Mouse (Mus musculus): ENCODE data around the gene Mpc1.

Mpc1 gene

GRCm38 (mm10) chr17:8282821-8283525 lies at the start of gene Mpc1:
TSS of gene Mpc1 (plus strand) at chr17:8282904.
- DNase-seq (ENCODE audit: low read depth) = peak; percentile 86

GRCm38 (mm10) chr17:8233618-8234214 lies 49.0 kb upstream of the Mpc1 start:
- no peak for DNase-seq (ENCODE audit: low read depth)

GRCm38 (mm10) chr17:8234537-8234936 lies 48.2 kb upstream of the Mpc1 start:
- no peak for DNase-seq (ENCODE audit: low read depth)

GRCm38 (mm10) chr17:8235743-8236142 lies 47.0 kb upstream of the Mpc1 start, which contains the start of gene Ccr6:
TSS of gene Ccr6 (plus strand) at chr17:8236043.
- no peak for DNase-seq (ENCODE audit: low read depth)

DNA sequence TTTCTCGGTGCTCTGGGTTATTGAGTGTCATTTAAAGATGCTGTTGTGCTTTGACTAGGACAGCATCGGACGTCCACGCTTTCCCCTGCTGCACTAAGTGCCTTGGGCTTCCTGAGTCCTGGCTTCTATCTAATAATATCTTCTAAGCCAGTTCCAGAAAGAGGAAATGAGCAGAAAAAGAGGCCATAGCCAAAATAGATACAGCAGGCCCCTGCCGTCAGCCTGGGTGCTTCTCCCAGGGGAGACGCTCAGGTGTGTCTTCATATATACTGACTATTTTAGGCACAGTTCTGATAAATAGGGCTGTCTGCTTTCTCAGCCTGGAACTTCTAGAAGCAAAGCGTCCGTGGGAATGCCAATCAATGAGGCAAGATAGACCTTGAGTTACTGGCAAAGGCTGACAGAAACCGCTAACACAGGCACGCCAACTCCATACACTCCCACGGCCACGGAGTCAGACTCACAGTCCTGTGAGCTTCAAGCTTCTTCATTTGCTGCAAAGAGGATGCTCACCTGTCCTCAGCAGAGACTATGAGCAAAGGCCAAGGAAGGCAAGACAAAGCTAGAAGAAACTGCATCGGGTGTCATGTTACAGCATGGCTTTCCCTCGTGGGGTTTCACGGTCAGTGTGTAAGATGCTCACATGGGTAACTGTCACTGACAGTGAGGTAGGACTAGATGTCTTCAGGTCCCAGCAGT lies 44.5 kb upstream of the Mpc1 start:
- no peak for DNase-seq (ENCODE audit: low read depth)

GRCm38 (mm10) chr17:8239561-8239960 lies 43.1 kb upstream of the Mpc1 start:
- no peak for DNase-seq (ENCODE audit: low read depth)

GRCm38 (mm10) chr17:8240517-8240916 lies 42.2 kb upstream of the Mpc1 start:
- no peak for DNase-seq (ENCODE audit: low read depth)

- DNase-seq (ENCODE audit: low read depth) = no peak
Measured at GRCm38 (mm10) chr17:8241645-8242044, 41.1 kb upstream of the Mpc1 start.

DNA sequence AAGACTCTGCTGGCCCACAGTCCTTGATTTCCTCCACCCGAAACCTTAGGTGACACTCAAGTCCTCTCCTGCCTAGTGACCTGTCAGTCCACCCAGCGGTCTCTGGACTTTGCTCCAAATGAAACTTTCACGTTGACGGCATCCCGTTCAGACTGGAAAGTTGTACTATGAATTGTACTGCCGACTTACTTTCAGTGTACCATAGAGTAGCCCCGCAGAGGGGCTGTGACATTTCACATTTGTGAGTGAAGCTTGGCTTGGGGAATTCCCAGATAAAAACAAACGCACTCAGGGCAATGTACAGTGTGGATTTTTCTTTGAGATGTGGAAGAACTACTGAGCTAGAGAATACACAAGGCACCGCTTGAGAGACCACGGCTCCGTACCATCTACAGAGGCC lies 40.5 kb upstream of the Mpc1 start:
- DNase-seq (ENCODE audit: low read depth) = no peak

DNA sequence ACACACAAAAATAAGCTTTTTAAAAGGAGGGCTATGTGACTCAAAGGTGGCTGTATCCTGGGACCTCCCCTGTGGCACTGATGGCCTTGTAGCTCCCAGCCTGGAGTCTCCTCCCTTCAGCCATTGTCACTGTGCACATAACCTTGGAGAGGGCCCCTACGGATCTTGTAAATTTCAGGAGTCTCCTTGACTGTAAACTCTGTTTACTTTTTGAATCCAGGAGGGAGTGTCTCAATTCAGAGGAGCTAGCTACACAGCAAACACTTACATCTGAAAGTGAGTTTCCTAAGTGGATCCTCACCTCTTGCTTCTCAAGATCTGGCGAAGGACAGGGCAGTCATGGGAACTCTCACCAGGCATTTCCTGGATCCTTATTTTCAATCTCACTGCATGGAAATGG lies 38.6 kb upstream of the Mpc1 start:
- no peak for DNase-seq (ENCODE audit: low read depth)

- DNase-seq (ENCODE audit: low read depth) = no peak
Measured at GRCm38 (mm10) chr17:8246102-8246754, 36.5 kb upstream of the Mpc1 start.

- DNase-seq (ENCODE audit: low read depth) = no peak
Measured at GRCm38 (mm10) chr17:8251704-8252103, 31.0 kb upstream of the Mpc1 start.

DNA sequence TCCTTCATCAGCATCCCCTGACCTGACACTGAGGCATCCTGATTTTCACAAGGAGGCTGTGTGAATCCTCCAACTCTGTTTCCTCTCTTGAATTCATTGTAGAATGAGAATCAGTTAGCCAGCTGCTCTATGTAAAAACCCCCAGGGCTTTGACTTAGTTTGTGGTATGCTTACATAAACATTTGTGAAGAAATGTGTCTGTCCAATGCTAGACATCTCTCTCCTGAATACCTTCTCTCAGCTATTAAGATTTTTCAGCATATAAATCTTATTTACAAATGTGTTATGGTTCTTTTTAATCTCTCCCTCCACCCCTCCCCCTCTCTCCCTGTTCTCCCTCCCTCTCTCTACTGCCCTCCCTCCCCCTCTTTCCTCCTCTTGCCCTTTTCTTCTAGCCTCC lies 28.4 kb upstream of the Mpc1 start:
- no peak for DNase-seq (ENCODE audit: low read depth)

DNA sequence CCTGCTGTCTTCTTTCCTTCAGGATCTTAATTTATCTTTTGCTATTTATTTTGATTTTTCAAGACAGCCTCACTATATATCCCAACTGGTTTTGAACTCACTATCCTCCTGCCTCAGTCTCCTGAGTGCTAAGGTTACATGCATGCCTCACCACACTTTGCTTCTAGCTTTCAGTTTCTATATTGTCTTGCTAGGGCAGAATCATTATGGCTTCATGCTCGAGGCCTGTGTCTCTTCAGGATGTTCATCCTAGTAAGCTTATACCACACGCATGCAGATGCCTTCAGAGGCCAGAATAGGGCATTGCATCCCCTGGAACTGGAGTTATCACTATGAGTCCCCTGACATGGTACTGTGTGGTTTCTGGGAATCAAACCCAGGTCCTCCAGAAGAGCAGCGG lies 27.8 kb upstream of the Mpc1 start:
- DNase-seq (ENCODE audit: low read depth) = no peak

GRCm38 (mm10) chr17:8255583-8255982 lies 27.1 kb upstream of the Mpc1 start:
- DNase-seq (ENCODE audit: low read depth) = no peak

DNA sequence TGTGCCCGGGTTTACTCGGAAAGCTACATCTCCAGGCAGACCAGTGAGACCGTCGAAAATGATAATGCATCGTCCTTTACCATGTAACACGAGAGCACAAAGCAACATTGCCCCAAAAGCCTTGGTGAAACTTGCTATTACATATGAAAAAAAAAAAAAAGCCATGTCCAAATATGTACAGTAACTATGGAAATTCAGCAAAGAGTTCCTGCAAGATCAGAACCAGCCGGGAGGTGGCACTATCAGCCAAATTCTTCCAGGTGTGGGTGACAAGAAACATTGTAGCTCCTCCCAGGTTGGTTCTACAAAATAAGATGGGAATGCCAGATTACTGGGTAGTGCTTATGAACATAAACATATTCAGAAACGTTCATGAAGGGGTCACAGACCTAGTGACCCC lies 25.7 kb upstream of the Mpc1 start:
- DNase-seq (ENCODE audit: low read depth) = peak; percentile 27

- peak; percentile 75 for DNase-seq (ENCODE audit: low read depth)
Measured at GRCm38 (mm10) chr17:8264638-8265037, 18.1 kb upstream of the Mpc1 start.

DNA sequence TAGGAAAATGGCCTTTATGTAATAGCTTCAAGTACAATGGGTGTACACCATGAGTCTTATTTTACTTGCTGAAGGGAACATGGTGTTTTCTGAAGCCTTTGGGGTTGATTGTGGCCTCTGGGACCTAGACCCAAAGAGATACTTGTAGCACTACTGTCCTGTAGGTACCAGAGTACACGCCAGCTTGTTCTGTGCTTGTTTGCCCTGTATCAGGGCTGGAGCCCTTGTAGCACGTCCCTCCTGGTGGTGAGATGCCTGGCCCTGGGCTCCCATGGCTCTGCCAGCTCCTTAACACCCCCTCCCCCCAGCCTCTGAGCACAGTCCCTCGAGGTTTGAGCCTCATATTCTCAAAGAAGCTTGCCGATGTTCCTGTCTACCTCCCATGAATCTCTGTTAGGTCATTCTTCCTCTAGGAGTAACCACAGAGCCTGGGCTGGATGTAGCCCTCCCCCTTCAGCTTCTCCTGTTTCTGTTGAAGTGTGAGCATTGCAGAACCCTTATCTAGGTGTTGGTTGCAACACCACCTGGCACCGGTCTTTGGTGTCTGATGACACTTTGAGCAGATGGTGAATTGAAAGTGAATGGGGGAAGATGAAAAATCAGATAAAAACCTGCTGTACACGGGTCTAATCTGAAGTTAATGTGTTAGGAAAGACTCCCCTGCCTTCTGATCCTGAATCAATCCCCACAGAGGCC lies 10.5 kb upstream of the Mpc1 start:
- DNase-seq (ENCODE audit: low read depth) = no peak

DNA sequence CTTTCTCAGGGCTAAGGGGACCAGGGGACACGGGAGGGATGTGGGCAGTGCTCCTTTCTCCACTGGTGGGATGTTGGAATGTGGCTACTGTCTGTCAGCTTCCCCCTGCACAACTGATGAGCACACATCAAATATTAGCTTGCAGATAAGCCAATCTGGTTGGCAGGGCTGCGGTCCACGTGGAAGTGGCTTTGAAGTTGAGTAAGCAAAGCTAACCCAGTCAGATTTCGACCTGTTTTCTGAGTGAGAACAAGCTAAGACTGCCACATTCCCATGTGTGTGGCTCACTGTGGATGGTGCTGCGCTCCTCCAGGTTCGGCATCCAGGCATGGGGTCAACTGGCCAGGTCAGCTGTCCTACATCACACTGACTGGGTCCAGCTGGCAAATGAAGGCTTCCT lies 9.8 kb upstream of the Mpc1 start:
- DNase-seq (ENCODE audit: low read depth) = no peak

DNA sequence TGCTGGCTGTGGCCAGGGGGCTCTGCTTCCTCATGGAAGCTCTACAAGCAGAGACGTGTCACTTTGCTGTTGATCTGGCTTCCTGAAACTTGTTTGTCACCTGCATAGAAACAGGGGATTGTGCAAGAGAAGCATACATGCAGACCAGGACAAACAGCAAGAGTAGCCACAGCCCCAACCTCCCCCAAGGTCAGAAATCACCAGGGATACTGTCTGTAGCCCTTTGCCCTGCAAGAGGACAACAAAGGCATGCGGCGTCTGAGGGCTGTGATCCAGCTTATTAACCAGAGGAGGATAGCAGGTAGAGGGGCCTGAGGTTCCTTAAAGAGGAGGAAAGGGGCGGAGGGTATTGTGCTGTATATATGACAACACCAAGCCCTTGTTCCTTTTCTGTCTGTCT lies 6.6 kb upstream of the Mpc1 start:
- no peak for DNase-seq (ENCODE audit: low read depth)

GRCm38 (mm10) chr17:8276680-8277079 lies 6.0 kb upstream of the Mpc1 start:
- DNase-seq (ENCODE audit: low read depth) = no peak

DNA sequence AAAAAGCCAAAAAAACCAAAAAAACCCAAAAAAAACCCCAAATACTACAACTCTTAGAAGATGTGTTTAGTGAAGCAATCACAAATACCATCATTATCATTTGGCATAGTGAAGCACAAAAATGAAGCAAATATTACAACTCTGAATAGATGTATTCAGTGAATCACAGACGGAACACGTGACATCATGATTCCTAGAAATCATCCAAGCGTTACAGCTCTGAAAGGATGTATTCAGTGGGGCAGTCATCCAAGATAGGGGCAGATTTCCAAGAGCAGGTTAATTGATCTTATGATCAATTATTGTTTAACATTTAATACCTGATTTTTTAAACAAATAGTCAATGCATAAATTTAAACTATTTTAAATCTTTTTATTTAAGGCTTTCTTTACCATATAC lies 5.4 kb upstream of the Mpc1 start:
- no peak for DNase-seq (ENCODE audit: low read depth)
